Mouse (Mus musculus) kidney, postnatal 36 days (tissue): ENCODE results near the gene Mapk13.
"Not testable (repeated sequence)": the region's sequence is repeated elsewhere in the genome, so short reads cannot be mapped to it uniquely, and the experiment has no call there.

Experiments
- DNase-seq, 2 experiments: peaks; one replicate each; pipeline ENCODE4 v3.0.0; 2021 to 2022; ENCODE audit warnings: mixed read lengths in 2 of 2

Mapk13 gene

DNA sequence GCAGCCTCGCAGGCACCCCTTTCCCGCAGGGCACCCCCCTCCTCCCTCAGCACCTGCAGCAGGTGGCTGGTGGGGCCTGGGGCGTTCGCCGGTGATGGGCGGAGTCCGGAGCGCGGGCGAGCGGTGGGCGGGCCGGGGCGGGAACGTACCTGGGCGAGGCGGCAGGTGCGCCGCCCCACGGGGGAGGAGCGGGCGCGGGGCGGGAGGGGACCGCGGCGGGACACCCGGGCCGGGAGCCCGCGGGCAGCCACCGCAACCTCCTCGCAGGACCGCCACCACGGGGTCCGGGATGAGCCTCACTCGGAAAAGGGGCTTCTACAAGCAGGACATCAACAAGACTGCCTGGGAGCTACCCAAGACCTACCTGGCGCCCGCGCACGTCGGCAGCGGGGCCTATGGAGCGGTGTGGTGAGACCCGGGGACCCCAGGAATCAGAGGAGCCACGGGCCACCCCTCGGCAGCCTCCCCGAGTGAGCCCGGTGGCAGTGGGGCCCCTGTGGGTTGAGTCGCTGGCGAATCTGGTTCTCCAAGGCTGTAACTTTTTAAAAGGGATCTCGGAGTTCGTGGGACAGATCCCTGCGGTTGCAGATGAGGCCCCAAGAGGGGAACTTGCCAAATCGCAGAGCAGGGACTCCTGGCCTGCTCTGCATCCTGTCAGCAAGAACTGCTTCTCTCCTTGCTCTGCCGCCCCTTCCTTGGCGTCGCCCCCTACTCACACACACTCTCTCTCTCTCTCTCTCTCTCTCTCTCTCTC lies at the start of gene Mapk13:
Gene Mapk13, plus strand, starts transcription at position 177 of the 754 bp plus-strand sequence.
- DNase-seq, result peak; percentile 25 to 75

DNA sequence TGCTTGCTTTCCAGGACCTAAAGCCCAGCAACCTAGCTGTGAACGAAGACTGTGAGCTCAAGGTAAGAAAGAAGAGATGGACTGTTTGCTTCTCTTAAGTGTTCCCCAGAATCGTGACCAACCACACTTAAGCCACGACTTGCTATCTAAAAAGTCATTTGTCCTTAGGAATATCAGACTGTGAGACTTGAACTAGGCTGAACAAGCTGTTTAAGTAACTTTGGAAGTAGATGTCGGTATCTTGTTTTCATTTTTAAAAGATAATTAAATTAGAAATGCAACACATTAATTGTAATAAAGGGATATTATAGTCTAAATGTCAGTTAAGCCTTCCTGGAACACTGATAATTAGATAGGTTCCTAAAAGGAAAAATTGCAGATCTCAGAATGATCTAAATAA lies 43.3 kb upstream of the Mapk13 start, which contains the start of gene AC170998.1:
Gene AC170998.1, plus strand, starts transcription at position 301 of the 400 bp plus-strand sequence.
- DNase-seq, result no peak

DNA sequence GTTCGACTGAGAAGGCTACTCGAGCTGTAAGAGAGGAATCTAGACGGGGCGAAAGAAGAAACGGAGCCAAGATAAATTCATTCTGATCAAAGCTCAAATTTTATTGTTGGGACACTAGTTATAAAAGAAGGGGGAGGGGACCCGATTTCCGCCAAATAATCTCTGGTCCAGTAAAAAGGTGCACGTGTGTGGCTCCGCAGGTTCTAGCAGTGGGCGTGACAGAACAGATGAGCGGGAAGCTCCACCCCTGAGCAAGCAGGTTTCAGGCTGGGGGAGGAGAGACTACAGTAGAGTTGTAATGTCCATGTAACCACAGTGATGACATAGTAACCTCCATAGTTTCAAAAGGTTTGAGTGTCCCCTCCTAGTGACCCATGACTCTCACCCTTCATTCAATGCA lies 41.6 kb upstream of the Mapk13 start:
- peak in 1 of 2 experiments; percentile 51 for DNase-seq

DNA sequence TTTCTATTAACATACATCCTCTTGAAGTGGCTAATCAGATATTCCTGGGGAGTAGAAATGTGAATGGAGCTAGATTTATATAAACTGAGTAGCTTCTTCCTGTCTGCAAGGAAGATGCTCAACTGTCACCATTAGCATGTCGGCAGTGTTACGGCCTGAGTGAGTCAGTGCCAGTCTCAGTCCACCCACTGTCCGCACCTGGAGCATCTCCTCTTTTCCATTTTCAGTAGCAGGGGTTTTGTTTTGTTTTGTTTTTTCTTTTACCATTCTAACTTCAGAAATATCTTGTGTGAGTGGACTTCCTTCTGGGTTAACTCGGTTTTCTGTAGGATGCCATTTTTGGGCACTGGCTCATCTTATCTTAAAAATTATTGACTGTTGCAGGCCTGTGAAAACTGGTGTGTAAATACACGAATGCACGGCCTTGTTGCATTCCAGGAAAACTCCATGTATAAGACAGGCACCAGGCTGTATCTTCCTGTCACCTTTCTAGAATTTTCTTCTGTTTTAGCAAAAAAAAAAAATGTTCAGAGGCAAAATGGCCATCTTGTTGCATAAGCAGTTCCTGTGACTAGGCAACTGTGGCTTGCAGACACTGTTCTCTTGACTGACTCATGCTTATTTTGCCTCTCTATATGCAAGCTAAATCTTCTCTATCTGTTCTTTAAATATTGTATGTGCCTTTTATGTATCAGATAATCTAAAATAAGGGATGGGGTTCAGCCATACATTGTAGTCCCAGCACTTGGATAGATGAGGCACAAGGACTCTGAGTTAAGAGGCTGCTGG lies 33.6 kb upstream of the Mapk13 start:
- no peak for DNase-seq

DNA sequence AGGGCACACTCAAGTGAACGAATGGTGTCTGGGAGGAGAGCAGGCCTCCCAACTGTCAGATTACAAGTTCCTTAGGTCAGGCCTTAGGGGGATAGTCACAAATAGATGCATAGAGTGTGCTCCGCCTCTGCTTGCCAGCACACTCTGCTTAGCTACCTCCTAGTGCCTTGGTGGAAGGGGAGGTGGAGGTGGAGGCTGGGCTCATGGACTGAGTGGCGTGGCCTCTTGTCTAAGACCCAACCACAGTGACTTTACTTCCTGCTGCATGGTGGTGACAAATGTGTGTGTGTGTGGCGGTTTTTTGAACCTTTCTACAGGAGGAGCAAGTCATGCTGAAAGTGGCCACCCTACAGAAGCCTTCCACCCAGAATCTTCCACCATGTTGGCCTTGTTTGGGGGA lies 32.6 kb upstream of the Mapk13 start:
- no peak for DNase-seq

DNA sequence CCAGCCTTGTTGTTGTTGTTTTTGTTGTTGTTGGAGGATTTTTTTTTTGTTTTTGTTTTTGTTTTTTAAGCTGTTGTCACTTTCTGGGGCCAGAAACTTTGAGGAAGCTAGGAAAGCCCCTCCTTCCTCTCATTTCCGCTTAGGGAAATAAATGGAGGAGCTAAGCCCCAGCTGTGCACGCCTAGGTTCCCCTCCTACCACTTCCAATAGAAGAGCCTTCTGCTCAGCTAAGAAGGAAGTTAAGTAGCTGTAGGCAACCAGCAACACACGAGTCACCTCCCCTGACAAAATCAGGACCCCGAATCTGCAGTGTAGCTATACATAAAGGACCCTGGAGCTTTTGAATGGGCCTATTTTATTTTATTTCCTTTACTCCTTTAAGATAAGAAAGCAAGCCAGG lies 31.1 kb upstream of the Mapk13 start:
- DNase-seq, result no peak

DNA sequence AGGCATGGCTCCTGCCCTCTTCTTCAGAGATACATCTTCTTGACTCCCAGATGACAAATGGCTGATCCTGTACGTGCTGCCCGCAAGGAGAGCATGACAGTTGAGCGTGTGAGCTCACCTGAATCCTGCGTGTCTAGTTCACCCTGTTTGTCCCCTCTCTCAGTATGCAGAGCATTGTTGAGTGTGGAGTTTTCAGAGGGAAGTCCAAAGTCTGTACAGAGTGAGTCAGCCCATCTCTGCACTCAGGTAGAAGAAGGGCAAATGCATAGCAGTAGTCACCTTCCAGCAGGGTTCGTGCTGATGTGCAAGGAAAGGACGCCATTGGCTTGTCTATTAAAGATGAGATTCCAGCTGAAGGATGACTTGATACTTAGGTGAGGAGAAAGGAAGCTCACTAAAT lies 29.9 kb upstream of the Mapk13 start:
- DNase-seq, result no peak

DNA sequence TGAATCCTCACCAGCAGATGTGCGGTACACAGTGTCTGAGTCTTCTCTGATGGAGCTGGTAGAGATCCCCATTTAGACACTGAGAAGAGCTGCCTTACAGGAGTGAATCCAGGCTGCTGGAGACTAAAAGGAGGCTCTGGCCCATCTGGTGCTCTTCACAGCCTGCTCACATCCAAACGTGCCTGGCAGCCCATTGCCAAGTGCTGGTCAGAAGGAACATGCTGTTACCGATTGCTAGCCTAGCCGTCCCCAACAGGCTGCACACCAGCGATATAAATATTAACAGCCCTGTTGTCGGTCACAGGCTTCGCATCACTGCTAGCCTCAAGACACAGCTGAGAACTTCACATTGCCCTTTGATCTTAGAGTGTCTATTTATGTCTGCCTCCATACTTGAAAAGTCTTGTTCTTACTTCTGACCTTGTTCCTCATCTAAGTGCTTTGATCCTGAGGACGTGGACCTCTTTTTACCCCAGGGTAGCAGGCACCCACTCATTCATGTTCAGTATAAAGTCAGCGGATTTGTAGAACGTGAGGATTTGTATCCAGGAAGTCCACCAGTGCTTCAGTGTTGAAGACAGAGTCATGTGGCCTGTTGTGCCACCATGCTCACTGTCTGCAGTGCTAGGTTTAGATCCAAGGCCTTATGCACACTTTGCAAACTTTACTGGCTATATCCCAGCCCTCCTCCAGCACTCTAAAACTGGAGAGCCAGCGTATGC lies 25.8 kb upstream of the Mapk13 start:
- DNase-seq, result peak; percentile 76 to 85

DNA sequence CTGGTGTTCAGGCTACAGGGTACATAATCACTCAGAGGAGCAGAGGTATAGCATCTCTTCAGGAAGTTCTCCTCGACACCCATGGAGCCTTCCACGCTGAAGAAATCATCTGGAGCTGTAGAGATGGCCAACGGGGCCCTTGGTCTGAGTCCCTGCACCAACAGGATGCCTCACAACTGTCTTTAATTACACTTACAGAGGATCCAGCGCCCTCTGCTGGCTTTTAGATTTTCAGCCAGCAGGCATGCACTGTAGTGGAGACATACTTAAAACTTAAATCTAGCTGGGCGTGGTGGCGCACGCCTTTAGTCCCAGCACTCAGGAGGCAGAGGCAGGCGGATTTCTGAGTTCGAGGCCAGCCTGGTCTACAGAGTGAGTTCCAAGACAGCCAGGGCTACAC lies 25.2 kb upstream of the Mapk13 start:
- peak in 1 of 2 experiments; percentile 50 for DNase-seq

DNA sequence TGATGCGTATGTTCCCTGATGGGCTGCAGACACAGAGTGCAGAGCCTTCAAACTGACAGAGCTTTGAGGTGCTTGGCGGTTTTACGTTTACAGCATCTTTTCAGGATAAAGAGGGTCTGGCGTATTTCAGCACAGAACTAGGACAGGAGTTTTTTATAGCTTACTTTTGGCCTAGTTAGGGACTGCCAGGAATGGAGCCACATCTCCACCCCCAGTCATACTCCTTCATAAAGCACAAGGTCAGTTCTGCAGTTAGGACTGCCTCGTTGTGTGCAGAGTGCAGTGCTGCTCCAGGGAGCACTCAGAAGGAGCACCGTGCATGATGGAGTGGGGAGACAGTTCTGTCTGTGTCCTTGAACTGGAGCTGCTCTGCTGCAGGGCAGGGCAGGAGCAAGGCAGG lies 23.3 kb upstream of the Mapk13 start:
- no peak for DNase-seq

DNA sequence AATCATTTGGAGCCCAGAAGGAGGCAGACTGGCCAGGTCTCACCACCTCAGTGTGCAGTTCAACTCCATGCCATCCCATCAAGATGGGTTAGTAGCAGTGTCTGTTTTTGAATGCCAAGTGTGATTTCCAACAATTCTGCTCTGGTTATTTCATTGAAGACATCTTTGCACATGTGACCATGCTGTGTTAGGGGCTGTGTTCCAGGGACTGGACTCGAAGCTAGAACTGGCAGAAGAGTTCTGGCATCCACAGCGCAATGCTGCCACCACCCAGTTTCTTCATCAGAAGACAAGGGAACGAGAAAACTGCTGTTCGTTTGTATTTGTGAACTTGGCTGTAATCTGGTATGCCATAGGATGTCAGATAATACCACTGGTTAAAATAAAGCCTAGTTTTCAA lies 21.1 kb upstream of the Mapk13 start:
- DNase-seq, result no peak

DNA sequence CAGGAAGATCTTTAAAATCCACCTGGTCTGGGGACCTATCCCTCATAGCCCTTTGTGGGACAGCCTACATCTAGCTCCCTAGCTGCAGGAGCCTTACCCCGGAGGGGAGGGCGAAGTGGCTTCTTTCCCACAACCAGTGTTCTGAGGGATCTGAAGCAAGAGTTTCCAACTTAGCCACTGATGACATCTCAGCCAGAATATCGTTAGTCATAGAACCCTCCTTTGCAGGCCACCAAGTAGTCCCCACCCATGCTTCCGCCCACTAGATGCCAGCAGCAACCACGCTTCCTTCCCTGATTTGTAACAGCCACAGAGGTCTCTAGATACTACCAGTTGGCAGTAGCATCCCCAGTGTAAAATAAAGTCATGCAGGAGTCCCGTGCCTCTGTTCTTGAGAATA lies 18.5 kb upstream of the Mapk13 start:
- peak in 1 of 2 experiments; percentile 34 for DNase-seq

DNA sequence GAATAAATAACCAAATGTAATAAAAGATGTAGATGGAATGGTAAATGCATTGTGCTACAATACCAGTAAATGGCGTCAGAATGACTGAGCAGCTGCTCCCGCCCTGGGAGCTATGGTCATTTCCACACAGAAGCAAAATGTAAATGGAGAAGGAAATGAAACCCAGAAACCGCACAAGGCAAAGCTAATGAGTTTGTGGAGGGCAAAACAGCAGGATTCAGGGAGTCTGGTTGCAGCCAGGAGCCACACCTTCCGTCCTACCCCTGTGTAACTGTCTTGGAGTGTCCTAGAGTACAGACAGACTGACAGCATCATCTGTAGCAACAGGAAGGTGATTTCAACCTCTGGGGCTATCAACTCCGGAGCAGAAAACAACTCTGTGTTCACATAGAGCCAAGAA lies 12.7 kb upstream of the Mapk13 start:
- no peak for DNase-seq

DNA sequence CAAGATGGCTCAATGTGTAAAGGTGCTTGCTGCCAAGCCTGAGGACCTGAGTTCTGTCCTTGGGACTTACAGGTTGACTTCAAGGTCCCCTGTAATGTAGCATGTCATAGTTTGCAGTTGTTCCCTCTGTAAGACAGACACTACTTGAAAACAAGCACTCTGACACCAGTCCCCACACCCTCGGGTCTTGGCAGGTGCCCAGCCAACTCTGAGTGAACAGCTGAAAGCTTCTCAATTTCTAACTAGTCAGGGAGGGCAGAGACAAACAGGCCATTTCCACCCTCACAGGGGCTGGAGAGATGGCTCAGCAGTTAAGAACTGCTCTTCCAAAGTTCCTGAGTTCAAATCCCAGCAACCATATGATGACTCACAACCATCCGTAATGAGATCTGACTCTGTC lies 11.6 kb upstream of the Mapk13 start:
- DNase-seq, result peak in 1 of 2 experiments; percentile 48

DNA sequence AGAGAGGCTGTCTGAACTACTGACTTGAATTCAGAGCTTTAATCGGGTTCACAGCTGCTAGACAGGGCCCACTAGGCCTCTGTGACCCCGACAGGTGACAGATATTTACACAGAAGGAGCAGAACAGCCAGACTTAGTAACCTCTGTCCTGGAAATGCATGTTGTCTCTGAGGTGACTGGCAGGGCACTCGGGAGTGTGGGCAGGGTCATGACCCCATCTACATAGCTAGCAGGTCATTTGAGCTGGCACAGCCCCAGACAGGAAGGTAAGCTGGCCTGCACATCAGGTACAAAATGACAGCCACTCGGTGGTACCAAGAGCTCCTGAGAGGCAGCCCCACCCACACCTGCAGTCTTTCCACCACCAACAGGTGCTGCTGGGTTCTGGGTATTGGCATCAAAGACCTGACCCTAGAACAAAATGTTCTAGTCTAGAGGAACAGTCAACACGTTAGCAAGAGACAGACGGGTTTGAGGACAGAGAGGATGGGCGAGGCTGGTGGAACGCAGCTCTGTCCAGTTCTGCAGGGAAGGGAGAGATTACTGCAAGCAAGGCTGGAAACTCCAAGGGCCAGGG lies 8.3 kb upstream of the Mapk13 start:
- DNase-seq, result peak in 1 of 2 experiments; percentile 33

DNA sequence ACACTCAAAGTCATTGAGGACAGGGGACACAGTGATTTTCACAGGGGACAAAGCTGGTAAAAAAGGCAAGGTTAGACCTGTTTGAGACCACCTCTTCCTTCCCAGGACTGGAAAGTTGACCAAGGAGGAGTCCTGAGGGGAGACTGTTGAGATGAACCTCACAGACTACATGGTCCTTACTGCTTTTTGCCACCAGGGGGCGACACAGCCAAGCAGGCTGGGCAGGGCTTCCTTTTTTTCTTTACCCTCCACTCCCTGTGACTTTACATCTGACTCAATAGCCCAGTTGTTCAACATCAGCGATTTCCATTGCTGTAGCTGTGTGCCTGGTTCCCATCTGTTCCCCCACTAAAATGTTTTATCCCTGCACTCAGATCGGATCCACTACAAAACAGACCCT lies 7.2 kb upstream of the Mapk13 start:
- peak; percentile 67 to 90 for DNase-seq

DNA sequence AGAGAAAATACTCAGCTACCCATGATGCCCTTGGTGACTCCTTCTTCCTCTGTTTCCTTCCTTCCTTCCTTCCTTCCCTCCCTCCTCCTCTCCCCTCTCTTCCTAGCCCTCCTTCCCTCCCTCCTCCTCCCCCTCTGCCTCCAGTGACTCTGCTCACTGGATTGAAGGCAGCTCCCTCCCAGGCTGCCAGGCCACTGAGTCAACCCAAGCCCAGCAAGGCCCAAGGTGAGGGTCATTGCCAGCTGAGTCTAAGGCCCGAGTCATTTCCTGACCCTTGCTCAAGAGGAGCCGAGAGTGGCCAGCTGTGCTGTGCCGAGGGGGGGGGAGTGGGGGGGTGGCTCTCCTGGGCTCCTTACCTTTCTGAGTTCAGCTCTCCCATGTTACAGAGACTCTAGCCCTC lies 2.9 kb upstream of the Mapk13 start:
- DNase-seq, result no peak

DNA sequence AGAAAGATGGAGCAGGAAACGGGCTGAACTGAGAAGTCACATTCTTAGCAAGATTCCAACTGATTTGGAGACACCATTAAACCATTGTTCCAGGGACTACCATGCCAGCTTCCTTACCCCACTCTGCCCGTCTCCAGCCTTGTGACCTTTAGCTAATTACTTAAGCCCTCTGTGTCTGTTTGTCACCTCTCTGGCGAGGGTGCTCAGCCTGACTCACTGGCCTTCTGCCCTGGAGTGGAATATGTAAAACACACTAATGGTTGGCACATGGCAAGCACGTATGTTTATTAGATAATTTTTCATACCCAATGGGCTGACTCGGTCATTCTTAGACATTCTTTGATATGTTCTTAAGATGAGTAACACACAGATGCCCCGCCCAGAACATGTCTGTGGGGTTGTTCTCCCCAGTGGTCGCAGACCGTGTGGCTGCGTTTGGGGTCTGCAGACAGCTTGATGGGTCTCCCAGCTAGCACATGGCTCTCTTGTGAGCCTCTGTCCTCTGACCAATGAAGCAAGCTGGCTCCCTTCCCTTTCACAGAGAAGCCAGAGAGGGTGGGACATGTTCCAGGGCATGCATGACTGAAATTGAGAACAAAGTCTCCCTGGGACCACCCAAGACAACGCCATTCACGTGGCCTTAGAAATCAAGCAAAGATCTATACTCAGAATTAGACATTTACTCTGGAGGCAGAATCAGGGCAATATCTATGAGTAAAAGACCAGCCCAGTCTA lies 2.1 kb upstream of the Mapk13 start:
- no peak for DNase-seq

DNA sequence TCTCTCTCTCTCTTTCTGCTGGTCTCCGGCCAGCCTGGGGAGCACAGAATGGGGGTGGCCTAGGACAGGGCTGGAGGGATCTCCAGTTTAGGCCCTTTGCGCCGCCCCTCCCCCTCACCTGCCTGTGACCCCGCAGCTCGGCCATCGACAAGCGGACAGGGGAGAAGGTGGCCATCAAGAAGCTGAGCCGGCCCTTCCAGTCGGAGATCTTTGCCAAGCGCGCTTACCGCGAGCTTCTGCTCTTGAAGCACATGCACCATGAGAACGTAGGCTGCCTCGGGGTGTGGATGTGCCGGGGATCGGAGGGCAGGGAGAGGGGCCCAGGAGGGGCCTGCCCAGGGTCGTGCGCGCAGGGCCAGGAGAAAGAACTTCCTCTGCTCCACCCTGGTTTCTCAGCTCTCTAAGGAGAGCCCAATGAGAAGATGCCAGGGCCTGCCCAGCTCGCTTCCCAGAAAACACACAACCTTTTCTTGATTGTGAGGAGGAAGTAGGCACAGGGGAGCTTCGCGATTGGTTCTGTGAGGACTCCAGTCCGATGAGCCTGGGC lies 851 bp downstream of the Mapk13 start:
- peak; percentile 19 to 52 for DNase-seq

DNA sequence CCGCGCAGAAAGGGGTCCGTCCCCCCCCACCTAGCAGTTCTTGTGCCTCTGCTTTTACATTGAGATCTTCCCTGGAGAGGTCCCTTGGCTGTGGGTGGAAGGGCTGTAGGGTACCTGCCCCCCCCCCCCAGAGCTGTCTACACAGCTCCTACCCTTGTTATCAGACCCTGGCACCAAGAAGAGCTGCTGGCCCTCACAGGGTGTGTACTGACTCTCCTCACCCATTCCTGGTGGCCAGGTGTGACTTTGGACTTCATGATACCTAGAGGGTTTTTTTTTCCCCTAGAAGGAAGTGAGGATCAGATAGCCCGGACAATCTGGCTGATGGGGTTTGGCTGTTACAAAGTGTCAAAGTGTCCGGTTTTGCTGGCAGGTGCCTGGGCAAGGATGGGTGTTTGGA lies 2.2 kb downstream of the Mapk13 start:
- DNase-seq, result no peak

DNA sequence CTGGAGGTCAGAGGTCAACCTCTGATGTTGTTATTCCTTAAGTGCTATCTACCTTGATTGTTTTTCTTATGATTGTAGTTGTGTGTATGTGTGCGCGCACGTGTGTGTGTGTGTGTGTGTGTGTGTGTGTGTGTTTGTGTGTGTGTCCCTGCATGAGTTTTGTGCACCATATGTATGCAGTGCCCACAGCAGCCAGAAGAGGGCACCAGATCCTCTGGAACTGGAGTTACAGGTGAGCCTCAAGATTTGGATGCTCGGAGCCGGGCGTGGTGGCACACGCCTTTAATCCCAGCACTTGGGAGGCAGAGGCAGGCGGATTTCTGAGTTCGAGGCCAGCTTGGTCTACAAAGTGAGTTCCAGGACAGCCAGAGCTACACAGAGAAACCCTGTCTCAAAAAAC lies 5.2 kb downstream of the Mapk13 start:
- DNase-seq, result not testable (repeated sequence)

DNA sequence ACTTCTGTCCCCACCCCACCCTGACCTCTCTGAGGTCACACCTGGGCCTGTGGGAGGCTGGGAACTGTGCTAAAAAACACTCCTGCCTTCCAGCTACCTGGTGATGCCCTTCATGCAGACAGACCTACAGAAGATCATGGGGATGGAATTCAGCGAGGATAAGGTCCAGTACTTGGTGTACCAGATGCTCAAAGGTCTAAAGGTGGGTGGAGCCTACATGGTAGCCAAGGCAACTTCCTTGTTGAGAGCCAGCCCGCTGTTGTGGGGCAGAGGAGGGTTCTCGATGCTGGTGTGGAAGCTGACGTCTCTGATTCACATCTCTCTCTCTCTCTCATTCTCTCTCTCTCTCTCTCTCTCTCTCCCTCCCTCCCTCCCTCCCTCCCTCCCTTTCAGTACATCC lies 6.1 kb downstream of the Mapk13 start:
- peak in 1 of 2 experiments; percentile 49 for DNase-seq
